Mouse (Mus musculus) spleen, adult 2 months (tissue): ENCODE data around the gene Qrfpr. TPM values are rescaled to one million over a fixed set of nuclear protein-coding genes. Genes with fewer than 3 reads are reported as not detected.

Source experiments
- DNase-seq, 2 experiments: peaks; one replicate each; pipeline versions ENCODE4 v3.0.0 to v3.0.0-alpha.2; 2012 to 2021; ENCODE audit warnings: low spot score in 2 of 2, low read depth in 1 of 2
- H3K27ac ChIP-seq: fragments of 200-500 bp; 2 replicates; pipeline ENCODE4 v1.5.1; 2012; ENCODE audit warnings: low read length, inconsistent platforms; ENCODE audit not compliant: insufficient read depth
- H3K27me3 ChIP-seq: fragments of 200-500 bp; 2 replicates; pipeline ENCODE4 v1.6.1; 2012; ENCODE audit warnings: mild to moderate bottlenecking, moderate library complexity, low read length, inconsistent platforms; ENCODE audit not compliant: control insufficient read depth, insufficient read depth
- H3K36me3 ChIP-seq: fragments of 200-500 bp; 2 replicates; pipeline ENCODE4 v1.6.1; 2012; ENCODE audit warnings: mild to moderate bottlenecking, low read length, inconsistent platforms; ENCODE audit not compliant: control insufficient read depth, insufficient read depth
- H3K4me1 ChIP-seq: fragments of 200-500 bp; 2 replicates; pipeline ENCODE4 v1.6.1; 2011; ENCODE audit warnings: inconsistent platforms; ENCODE audit not compliant: control insufficient read depth, insufficient read depth, insufficient read length
- H3K4me3 ChIP-seq: fragments of 200-500 bp; 2 replicates; pipeline ENCODE4 v1.5.1; 2011; ENCODE audit warnings: mild to moderate bottlenecking, inconsistent platforms; ENCODE audit not compliant: insufficient read depth, insufficient read length; ENCODE audit errors: extremely low read depth
- CTCF ChIP-seq: fragments of 200-500 bp; IDR thresholded peaks from 2 replicates; pipeline ENCODE4 v1.5.1; 2011; ENCODE audit warnings: mild to moderate bottlenecking, inconsistent platforms; ENCODE audit not compliant: insufficient read depth, insufficient read length, insufficient replicate concordance; ENCODE audit errors: extremely low read depth
- POLR2A ChIP-seq: fragments of 200-500 bp; IDR thresholded peaks from 2 replicates; pipeline ENCODE4 v1.6.1; 2011; ENCODE audit warnings: low read depth, low read length, inconsistent platforms
- WGBS: fragments of 180-500 bp; shearing (Covaris S2); methylation state at CpG from one replicate; pipeline ENCODE4 v1.1.7; 2018; 5-methylcytosine and 5-hydroxymethylcytosine counted together
- polyA plus RNA-seq: library from polyadenylated mRNA; depleted of rRNA; stranded (reverse); fragments of >200 nt; gene quantifications from 2 replicates; pipeline ENCODE4 v1.2.3, GENCODE M21; 2012

Qrfpr gene
- polyA plus RNA-seq, 1 experiment = 0.22 TPM

- Histone ChIP-seq H3K4me1 (no peaks in the 10 kb centered on the region), H3K27ac (no peak overlapping the region), H3K27me3 (no peaks in the 10 kb centered on the region), H3K4me3 (no peak overlapping the region), H3K36me3 (no peaks in the 10 kb centered on the region)
- no peak for TF ChIP-seq POLR2A
- TF ChIP-seq CTCF = no peak
- 89% methylated on average over 8 of the region's 8 CpGs for WGBS
- DNase-seq = no peak
These were observed 32.9 kb downstream of the Qrfpr start for GRCm38 (mm10) chr3:36189243-36189642.

GRCm38 (mm10) chr3:36186510-36186909 is 35.6 kb downstream of the Qrfpr start:
- TF ChIP-seq POLR2A = no peak
- no peak for TF ChIP-seq CTCF
- Histone ChIP-seq H3K4me3 (no peak overlapping the region), H3K27ac (no peak overlapping the region), H3K4me1 (no peaks in the 10 kb centered on the region), H3K36me3 (no peaks in the 10 kb centered on the region), H3K27me3 (no peaks in the 10 kb centered on the region)
- 79% methylated on average over 4 of the region's 4 CpGs for WGBS
- no peak for DNase-seq

- Histone ChIP-seq H3K27ac (no peak overlapping the region), H3K4me3 (no peak overlapping the region), H3K27me3 (no peaks in the 10 kb centered on the region; the same call in 1 of the 2 replicates), H3K4me1 (no peaks in the 10 kb centered on the region), H3K36me3 (no peaks in the 10 kb centered on the region)
- no peak for DNase-seq
- TF ChIP-seq CTCF = no peak
- WGBS = 16% methylated on average over 4 of the region's 4 CpGs
These were observed 40.6 kb downstream of the Qrfpr start for GRCm38 (mm10) chr3:36181519-36181918.

- 85% methylated on average over 2 of the region's 2 CpGs for WGBS
- no peak for DNase-seq
These were observed 48.4 kb downstream of the Qrfpr start for GRCm38 (mm10) chr3:36173761-36174160.

GRCm38 (mm10) chr3:36171348-36171747 is 50.8 kb downstream of the Qrfpr start:
- Histone ChIP-seq H3K4me3 (no peak overlapping the region), H3K27ac (no peak overlapping the region), H3K27me3 (no peaks in the 10 kb centered on the region), H3K4me1 (no peaks in the 10 kb centered on the region), H3K36me3 (no peaks in the 10 kb centered on the region)
- TF ChIP-seq CTCF = no peak
- TF ChIP-seq POLR2A = no peak
- no peak for DNase-seq
- WGBS = 88% methylated on average over 1 of the region's 1 CpGs

More at GRCm38 (mm10) chr3:36173761-36174160, 48.4 kb downstream of the Qrfpr start:
- TF ChIP-seq POLR2A = no peak
- TF ChIP-seq CTCF = no peak
- Histone ChIP-seq H3K4me1 (no peaks in the 10 kb centered on the region), H3K27me3 (no peaks in the 10 kb centered on the region), H3K4me3 (no peak overlapping the region), H3K36me3 (no peaks in the 10 kb centered on the region), H3K27ac (no peak overlapping the region)

GRCm38 (mm10) chr3:36170670-36171210 is 51.4 kb downstream of the Qrfpr start:
- 93% methylated on average over 1 of the region's 1 CpGs for WGBS

GRCm38 (mm10) chr3:36155268-36155667 is 66.8 kb downstream of the Qrfpr start:
- no peak for DNase-seq
- no peaks in the 10 kb centered on the region; the same call in 1 of the 2 replicates for H3K36me3 ChIP-seq
- no peak overlapping the region for H3K27ac ChIP-seq
- no peak for TF ChIP-seq CTCF
- no peak for TF ChIP-seq POLR2A
- 76% methylated on average over 5 of the region's 5 CpGs for WGBS
- no peak overlapping the region for H3K4me3 ChIP-seq
- H3K27me3 ChIP-seq = no peaks in the 10 kb centered on the region
- peaks cover 3% of the 10 kb centered on the region; the same call in 1 of the 2 replicates for H3K4me1 ChIP-seq

More at GRCm38 (mm10) chr3:36170670-36171210, 51.4 kb downstream of the Qrfpr start:
- no peak for TF ChIP-seq POLR2A
- TF ChIP-seq CTCF = no peak
- Histone ChIP-seq H3K27me3 (no peaks in the 10 kb centered on the region), H3K4me3 (no peak overlapping the region), H3K27ac (no peak overlapping the region), H3K36me3 (no peaks in the 10 kb centered on the region), H3K4me1 (no peaks in the 10 kb centered on the region)
- no peak for DNase-seq
